Mouse (Mus musculus) hematopoietic stem cell, adult 5-6 weeks (primary cell): ENCODE measurements around the gene Ahcyl1. TPM values are rescaled to one million over a fixed set of nuclear protein-coding genes. Genes with fewer than 3 reads are reported as not detected.
"Not testable (repeated sequence)": the region's sequence is repeated elsewhere in the genome, so short reads cannot be mapped to it uniquely, and the experiment has no call there.

Source experiments
- ATAC-seq, 2 experiments: fragments of 125-278 bp in 1 of 2; replicated peaks in 1 of 2; 2 replicates each; pipeline ENCODE4 v1.8.0; 2016 to 2017; ENCODE audit warnings: inconsistent platforms in 2 of 2, mild to moderate bottlenecking in 2 of 2, moderate number of reproducible peaks in 2 of 2, low read depth in 1 of 2, moderate TSS enrichment in 1 of 2; ENCODE audit not compliant: low FRiP score in 2 of 2, poor library complexity in 2 of 2, severe bottlenecking in 2 of 2, insufficient read depth in 1 of 2, low TSS enrichment in 1 of 2
- total RNA-seq: library from RNA; stranded (forward); fragments of 172-1452, 232-1000 nt; gene quantifications from 2 replicates; pipeline ENCODE4 v1.2.3, GENCODE M21; 2017

The Ahcyl1 gene
- total RNA-seq, 1 experiment from 2014 or later = 99.2 TPM

DNA sequence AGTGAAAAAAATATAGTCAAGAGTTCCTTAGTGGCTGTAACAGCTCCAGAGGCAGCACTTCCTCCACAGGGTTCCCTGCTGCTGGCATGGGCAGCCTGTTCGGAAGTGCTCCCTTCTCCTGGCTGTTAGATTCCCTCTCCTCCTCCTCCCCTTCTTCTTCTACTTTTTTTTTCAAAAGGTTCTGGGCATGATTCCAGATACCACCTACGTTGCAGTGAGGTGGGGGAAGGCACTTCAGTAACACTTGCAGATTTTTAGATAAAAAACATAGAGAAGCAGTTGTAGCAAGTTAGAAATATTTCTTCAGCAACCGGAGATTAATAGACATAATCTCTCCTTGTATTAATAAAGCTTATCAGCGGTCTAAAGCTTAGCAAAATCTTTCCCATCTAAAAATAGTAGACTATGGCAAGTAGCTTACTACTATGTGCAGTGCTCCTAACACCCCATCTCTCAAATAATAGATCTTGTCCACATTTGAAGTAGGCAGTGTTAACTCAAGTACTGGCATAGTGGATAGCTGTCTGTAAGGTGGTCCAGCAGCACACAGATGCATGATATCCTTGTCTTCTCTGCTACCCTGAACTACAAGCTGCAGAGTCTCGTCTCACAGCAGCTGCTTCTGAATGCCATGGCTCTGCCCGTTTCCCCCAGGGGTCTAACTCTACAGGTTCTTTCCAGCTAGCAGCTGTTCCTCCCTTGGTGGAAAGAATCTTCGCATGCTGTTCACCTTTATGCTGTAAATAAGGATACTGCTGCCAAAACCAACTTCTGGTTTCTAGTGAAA is 15.4 kb downstream of the Ahcyl1 start:
- peak; percentile 55 to 60 for ATAC-seq

DNA sequence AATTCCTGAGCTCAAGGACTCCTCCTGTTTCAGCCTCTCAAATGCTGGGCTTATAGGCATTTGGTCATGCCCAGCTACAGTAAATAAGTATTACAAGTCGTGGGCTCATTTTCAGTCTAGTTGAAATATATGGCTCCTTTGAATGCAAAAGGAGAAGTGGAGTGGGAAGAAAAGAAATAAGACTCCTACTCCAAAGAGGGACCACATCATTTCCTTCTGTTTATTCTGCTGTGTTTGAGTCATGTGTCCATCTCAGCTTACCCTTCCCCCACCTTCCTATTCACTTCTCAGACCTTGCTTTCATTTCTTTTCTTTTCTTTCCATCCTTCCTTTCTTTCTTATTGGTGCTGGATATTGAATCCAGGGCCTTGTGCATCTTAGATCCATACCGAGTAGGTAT is 24.9 kb downstream of the Ahcyl1 start:
- peak; percentile 25 to 56; a peak in 3 of 4 replicates for ATAC-seq

DNA sequence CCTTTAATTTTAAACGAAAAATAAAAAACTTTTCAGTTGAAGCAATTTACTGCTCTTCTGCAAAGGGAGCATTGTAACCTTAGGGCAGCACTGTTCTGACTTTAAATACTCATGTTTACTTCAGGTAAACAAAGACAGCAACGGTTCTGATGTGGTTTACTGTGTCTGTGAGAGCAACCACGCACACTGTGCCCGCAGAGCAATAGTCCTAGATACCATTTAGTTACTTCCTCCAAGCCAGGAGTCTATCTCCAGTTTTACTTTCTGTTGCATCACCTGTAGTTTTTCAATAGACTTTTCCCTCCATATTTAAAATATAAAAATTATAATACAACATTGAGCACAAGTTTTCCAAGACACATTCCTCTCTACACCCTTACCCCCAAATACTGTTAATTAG is 25.9 kb downstream of the Ahcyl1 start:
- ATAC-seq = no peak

DNA sequence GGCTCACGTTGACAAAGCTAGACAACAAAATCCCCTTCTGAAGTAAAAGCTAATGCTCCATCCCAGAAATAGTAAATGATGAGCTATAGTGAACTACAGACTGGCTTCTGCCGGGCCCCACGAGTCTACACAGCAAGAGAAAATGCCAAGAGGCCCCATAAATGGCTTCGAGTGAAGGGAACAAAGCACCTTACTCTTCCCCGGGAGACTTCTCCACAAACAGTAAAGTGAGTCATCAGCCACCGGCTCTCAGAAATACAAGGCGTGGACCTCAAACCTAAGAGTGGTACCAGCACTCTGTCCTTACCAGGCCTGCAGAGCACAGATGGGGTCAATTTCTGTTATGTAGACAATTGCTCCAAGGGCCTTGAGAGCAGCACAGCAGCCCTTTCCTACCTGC is 27.6 kb downstream of the Ahcyl1 start:
- ATAC-seq = no peak

DNA sequence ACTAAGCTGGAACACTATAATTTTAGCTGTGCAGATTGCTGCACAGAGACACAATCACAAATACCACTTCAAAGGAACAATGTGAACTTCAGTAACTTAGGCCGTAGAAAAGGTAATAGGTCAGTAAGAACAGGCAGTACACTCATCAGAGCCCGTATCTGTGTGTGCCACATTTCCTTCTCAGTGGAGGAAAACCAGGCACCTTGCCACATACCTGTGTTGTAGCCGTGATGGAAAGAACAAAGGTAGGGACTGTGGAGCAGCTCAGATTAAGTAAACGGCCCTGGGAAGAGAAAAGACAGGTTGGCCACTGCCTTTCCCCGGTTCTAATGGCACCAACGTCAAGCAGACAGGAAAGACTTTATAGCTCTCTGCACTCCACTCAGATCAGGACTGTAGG is 28.9 kb downstream of the Ahcyl1 start:
- ATAC-seq = no peak

DNA sequence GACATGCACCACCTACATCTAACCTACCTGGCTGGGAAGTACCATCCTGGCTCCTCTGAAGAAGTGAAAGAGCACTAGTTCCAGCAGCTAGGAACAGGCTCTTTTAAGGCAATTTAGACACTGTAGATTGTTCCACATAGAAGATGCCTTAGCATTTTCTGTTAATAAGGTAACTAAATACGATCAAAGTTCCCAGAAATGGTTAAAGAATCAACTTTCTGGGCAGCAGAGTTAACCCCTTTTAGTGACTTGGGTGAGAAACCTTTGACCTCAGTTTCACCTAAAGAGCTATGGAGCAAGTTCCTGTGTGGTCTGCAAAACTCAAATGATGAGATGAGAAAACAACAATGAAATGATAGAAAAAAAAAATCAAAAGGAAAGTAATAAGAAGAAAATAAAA is 31.7 kb downstream of the Ahcyl1 start:
- ATAC-seq = no peak

DNA sequence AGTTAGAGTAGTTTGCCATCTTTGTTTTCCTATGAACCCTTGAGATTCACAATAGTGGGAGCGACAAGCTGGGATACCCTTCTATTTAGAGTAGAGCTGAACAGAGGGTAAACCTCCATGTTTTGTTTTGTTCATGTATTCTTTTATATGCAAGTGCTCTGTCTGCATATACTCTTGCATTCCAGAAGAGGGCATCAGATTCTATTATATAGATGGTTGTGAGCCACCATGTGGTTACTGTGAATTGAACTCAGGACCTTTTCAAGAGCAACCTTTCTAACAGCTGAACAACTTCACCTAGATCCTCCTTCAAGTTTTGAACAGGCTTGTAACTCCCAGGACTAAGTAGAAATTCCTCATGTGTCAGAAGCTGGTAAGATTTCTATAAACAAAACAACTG is 37.4 kb downstream of the Ahcyl1 start:
- ATAC-seq = no peak

DNA sequence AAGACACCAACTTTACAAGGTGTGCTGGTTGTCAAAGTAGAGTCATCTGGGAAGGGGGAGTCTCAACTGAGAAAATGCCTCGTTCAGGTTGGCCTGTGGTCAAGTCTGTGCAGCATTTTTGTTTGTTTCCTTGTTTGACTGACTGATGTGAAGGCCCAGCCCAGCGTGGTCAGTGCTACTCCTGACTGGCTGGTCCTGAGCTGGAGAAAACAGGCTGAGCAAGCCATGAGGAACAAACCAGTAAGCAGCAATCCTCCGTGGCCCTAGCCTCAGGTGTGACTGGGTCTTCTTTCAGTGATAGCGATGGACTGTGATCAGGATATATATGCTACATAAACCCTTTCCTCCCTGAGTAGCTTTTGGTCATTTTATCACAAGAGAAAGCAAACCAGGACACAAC is 39.5 kb downstream of the Ahcyl1 start:
- no peak for ATAC-seq

DNA sequence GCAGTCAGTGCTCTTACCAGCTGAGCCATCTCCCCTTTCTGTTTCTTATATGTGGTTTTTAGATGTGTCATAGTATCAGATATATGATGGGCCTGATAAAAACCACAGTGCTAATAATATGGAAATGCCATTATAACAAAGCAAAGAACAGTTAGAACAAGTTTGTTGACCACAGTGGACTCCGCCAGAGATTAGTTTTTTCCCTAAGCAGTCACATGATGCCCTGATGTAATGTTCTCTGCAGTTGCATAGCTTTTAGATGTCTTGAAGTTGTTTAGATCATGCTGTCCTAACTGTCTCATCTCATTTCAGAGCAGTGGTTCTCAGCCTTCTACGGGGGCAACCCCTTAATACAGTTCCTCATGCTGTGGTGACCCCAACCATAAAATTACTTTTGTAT is 40.2 kb downstream of the Ahcyl1 start:
- ATAC-seq = no peak

DNA sequence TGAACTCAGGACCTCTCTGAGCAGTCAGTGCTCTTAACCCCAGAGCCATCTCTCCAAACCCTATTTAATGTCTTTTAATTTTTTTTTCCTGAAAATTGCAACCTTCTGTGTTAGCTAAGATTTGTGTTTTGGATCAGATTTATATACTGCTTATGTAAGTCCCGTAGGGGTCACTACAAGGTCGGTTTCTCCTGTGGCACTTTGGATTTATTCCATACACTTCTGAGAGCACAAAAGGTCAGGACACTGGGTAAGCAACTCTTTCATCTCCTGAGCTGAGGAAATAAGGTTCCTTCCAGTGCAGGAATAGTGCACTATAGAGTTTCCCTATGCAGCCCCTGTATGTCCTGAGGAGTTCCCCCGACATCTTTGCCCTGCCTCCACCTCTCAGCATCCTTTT is 40.9 kb downstream of the Ahcyl1 start:
- ATAC-seq = no peak

DNA sequence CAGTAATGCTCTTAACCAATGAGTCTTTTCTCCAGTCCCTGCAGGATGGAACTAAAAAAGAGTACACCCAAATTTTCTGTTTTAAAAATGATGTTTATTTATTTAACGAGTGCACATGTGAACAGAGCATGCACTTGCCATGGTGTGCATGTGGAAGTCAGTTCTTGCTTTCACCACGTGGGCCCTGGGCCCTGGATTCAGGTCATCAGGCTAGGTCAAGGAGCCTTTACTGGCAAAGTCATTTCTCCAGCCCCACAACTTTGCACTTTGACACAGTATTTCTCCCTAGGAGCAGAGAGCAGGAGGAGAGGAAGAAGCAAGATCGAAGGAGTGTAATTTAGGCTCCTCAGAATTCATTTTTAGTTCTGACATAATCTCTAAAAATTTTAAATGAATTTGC is 41.5 kb downstream of the Ahcyl1 start:
- ATAC-seq = no peak

DNA sequence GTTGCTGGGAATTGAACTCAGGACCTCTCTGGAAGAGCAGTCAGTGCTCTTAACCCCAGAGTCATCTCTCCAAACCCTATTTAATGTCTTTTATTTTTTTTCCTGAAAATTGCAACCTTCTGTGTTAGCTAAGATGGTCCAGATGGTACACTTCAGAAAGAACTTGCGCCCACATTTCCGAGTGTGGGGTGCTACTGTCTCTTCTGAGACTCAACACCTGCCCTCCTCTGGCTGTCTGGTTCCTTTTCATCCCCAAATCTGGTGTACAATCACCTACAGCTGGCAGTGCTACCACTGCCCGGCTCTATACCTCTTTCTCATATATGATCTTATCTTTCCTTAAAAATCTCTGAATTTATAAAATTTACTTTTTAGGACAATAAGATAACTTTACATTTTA is 43.4 kb downstream of the Ahcyl1 start:
- ATAC-seq = no peak

DNA sequence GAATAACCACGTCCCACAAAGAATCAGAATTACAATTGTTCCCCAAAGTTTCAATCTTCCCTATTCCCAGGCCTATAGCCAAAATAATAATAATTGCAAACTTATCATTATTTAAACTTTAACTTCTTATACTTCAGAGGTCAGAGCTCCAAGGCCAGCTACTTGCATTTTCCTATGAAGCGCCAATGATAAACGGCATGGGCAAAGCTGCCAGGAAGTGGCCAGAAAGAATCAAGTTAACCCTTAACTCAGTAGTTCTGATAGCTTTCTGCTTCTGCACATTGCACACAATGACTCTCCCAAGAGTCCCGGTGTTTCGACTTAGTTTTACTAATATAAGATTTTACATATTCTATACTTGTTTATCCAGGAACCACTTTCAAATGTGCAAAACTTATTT is 46.1 kb downstream of the Ahcyl1 start:
- ATAC-seq = not testable (repeated sequence)

DNA sequence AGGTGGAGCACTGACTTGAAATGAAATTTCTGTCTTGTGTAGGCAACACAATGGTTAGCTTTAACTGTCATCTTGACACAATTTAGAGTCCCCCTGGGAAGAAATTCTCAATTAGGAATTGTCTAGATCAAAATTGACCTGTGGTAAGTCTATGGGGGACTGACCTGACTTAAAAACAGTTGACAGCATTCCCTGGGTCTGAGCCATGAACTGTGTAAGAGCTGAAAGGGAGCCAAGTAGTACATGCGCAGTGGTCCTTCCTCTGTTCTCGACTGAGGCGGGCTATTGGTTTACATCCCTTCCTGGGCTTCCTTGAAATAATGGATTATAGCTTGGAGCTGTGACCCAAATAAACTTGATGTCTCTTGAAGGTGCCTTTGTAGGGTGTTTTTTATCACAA is 49.4 kb downstream of the Ahcyl1 start:
- ATAC-seq = no peak

DNA sequence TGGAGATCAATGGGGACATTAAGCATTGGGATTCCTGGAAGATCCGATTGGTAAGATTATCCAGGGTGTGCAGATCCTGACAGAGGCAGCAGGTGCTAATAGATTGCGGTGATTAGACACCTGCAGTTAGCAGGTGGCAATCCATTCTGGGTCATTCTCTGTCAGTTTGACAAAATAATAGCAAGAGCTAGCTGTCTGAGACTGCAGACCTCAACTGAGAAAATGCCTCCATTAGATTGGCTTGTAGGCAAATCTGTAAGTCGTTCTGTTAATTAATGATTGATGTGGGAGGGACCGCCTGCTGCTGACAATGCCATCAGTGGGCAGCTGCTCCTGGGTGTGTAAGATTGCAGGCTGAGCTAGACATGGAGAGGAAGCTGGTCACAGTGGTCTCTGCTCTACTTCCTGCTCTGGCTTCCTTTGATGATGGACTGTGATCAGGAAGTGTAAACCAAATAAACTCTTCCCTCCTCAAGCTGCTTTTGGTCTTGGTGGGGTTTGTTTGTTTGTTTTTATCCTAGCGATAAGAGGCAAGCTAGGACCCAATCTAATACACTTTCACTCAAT is 58.7 kb downstream of the Ahcyl1 start:
- ATAC-seq = peak; percentile 65 to 75

DNA sequence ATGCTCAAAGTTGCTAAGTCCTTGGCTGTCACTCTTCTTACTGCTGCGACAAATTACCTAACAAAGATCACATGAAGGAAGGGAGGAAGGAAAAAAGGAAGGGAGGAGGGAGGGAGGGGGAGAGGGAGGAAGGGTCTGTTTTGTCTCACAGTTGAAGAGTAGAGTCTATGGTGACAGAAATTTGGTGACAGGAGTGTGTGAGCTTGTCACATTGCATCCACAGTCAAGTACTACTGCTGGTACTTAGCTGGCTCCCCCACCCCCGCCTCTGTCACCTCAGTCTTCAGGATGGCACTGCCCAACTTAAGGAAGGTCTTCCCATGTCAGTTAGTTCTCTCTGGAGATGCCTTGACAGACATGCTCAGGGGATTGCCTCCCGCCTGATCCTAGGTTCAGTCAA is 60.1 kb downstream of the Ahcyl1 start:
- ATAC-seq = no peak

DNA sequence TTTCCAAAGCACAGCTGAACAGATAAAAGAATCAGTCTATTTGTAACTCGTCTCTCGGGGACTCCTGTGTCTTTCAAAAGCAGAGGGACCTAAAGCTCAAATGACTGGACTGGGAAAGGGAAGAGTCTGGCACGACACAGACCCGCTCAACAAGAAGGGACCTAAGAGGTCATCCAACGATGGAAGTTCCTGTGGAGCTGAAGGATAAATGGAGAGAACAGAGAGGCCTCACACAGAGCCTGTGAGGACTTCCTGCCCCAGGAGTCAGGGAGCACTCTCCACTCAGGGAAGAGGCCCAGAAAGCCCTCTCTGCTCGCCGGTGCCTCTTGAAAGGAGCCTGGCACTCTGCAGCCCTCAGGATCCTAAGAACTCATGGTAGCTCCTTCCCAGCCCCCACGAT is 60.5 kb downstream of the Ahcyl1 start:
- ATAC-seq = no peak

DNA sequence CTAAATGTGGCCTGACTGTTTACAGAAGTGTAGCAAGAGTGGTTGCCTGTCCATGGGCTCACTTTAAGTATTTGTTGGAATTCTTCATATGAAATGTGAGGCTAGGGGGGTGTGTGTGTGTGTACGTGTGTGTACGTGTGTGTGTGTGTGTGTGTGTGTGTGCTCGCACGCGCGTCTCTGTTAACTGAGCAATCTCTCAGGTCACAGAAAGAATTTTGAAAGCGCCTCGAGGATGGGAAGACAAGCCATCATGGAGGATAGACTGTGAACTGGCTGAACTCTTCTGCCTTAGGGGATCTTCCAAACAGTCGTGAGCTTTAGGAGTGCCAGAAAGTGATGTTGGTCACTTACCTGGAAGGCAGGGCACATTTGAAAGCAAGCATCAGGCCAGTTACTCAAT is 62.5 kb downstream of the Ahcyl1 start:
- ATAC-seq = no peak

DNA sequence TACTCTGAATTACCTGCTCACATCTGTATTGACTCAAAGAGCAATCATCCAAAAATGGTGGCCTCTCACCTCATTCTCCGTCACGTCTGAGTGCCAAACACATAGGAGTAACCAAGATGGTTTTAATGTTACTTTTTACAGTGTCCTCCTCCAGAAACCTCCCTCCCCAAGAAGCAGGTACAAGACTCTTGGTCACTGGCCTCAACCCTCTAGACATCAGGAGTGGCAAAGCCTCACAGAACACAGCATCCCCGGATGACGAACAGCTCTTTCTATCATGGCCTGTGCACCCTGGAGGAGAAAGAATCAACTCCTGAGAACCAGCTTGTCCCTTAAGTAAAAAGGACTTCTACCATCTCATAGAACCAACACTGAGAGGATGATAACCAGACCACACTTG is 63.6 kb downstream of the Ahcyl1 start:
- no peak for ATAC-seq
